Mouse (Mus musculus) heart, embryonic 16.5 days (tissue): ENCODE measurements around the gene Cfap221. TPM values are rescaled to one million over a fixed set of nuclear protein-coding genes. Genes with fewer than 3 reads are reported as not detected.
A peak's percentile ranks its signal among the peaks of the same experiment; 100 is the strongest.

Source experiments
- ATAC-seq: fragments of 200-750 bp; cut with Nextera tagmentation; replicated peaks from 2 replicates; pipeline ENCODE4 v1.8.0; 2017; ENCODE audit warnings: moderate number of reproducible peaks; ENCODE audit not compliant: insufficient read depth, low FRiP score; ENCODE audit errors: extremely low read depth
- H3K27ac ChIP-seq: fragments of 300-500 bp; sonication (generic); 2 replicates; pipeline ENCODE4 v1.5.1; 2014; ENCODE audit warnings: mild to moderate bottlenecking, low read length, control low read depth, moderate library complexity
- H3K27me3 ChIP-seq: fragments of 300-500 bp; sonication (generic); 2 replicates; pipeline ENCODE4 v1.6.1; 2014; ENCODE audit warnings: low read length, mixed read lengths; ENCODE audit not compliant: control insufficient read depth, insufficient read depth
- H3K36me3 ChIP-seq: fragments of 300-500 bp; sonication (generic); 2 replicates; pipeline ENCODE4 v1.6.1; 2014; ENCODE audit not compliant: control insufficient read depth, insufficient read depth
- H3K4me1 ChIP-seq: fragments of 300-500 bp; sonication (generic); 2 replicates; pipeline ENCODE4 v1.6.1; 2014; ENCODE audit warnings: low read length, mixed read lengths; ENCODE audit not compliant: control insufficient read depth, insufficient read depth
- H3K4me2 ChIP-seq: fragments of 300-500 bp; sonication (generic); 2 replicates; pipeline ENCODE4 v1.6.1; 2014; ENCODE audit warnings: low read depth, mild to moderate bottlenecking, control low read depth, low read length
- H3K4me3 ChIP-seq: fragments of 300-500 bp; sonication (generic); 2 replicates; pipeline ENCODE4 v1.5.1; 2014; ENCODE audit warnings: mild to moderate bottlenecking, control low read depth, low read length
- H3K9ac ChIP-seq: fragments of 300-500 bp; sonication (generic); 2 replicates; pipeline ENCODE4 v1.6.1; 2014; ENCODE audit warnings: low read length, control low read depth
- H3K9me3 ChIP-seq: fragments of 300-500 bp; sonication (generic); replicated peaks from 2 replicates; pipeline ENCODE4 v1.6.1; 2016; ENCODE audit warnings: low read length; ENCODE audit not compliant: control insufficient read depth
- WGBS: fragments of 180-500 bp; shearing (Covaris S2); extraction: QIAGEN DNeasy Blood & Tissue Kit; methylation state at CpG from one replicate; pipeline ENCODE4 v1.1.7; 2014; 5-methylcytosine and 5-hydroxymethylcytosine counted together
- polyA plus RNA-seq: library from polyadenylated mRNA; unstranded; fragments of >200 nt; fragmentation: Nextera tagmentation; extraction: Ambion mirVana; gene quantifications from 2 replicates; pipeline ENCODE4 v1.2.1, GENCODE M21; 2015

Cfap221 gene
- polyA plus RNA-seq: 0.16 and 0.25 TPM in 2 replicates

GRCm38 (mm10) chr1:119996798-119997581 lies at the start of gene Cfap221:
Gene Cfap221, minus strand, starts transcription at chr1:119997234.
- Histone ChIP-seq H3K36me3 (no peaks in the 10 kb centered on the region), H3K4me2 (peak within 1 kb of the TSS; percentile 78), H3K4me1 (no peaks in the 10 kb centered on the region), H3K27me3 (no peaks in the 10 kb centered on the region), H3K27ac (no peak within 1 kb of the TSS), H3K9me3 (no peaks in the 10 kb centered on the region), H3K4me3 (peak within 1 kb of the TSS; percentile 64), H3K9ac (peak within 1 kb of the TSS; percentile 58)
- WGBS: 5% methylated on average over 30 of the region's 30 CpGs
- ATAC-seq: peak; percentile 83

GRCm38 (mm10) chr1:120044584-120044983 lies 47.5 kb upstream of the Cfap221 start:
- H3K27ac ChIP-seq: no peak overlapping the region
- H3K9ac ChIP-seq: no peak overlapping the region
- no peaks in the 10 kb centered on the region for H3K27me3 ChIP-seq
- ATAC-seq: no peak; the same call in 1 of the 2 replicates
- H3K4me1 ChIP-seq: no peaks in the 10 kb centered on the region
- H3K9me3 ChIP-seq: no peaks in the 10 kb centered on the region
- 75% methylated on average over 16 of the region's 16 CpGs for WGBS
- H3K4me3 ChIP-seq: no peak overlapping the region
- no peak overlapping the region for H3K4me2 ChIP-seq
- H3K36me3 ChIP-seq: no peaks in the 10 kb centered on the region

GRCm38 (mm10) chr1:120042421-120042820 lies 45.4 kb upstream of the Cfap221 start:
- H3K4me1 ChIP-seq: no peaks in the 10 kb centered on the region
- no peak overlapping the region for H3K27ac ChIP-seq
- no peaks in the 10 kb centered on the region for H3K27me3 ChIP-seq
- H3K4me3 ChIP-seq: no peak overlapping the region
- no peaks in the 10 kb centered on the region for H3K9me3 ChIP-seq
- ATAC-seq: no peak
- no peak overlapping the region for H3K9ac ChIP-seq
- no peaks in the 10 kb centered on the region for H3K36me3 ChIP-seq
- 72% methylated on average over 8 of the region's 8 CpGs for WGBS
- H3K4me2 ChIP-seq: no peak overlapping the region

GRCm38 (mm10) chr1:120038594-120038993 lies 41.6 kb upstream of the Cfap221 start:
- Histone ChIP-seq H3K9me3 (no peaks in the 10 kb centered on the region), H3K4me1 (peaks cover 3% of the 10 kb centered on the region), H3K27ac (no peak overlapping the region), H3K9ac (no peak overlapping the region), H3K4me3 (no peak overlapping the region), H3K36me3 (no peaks in the 10 kb centered on the region), H3K27me3 (no peaks in the 10 kb centered on the region), H3K4me2 (no peak overlapping the region)
- no peak for ATAC-seq
- WGBS: 64% methylated on average over 9 of the region's 9 CpGs

- Histone ChIP-seq H3K27ac (peak overlapping the region; percentile 14; the same call in 1 of the 2 replicates), H3K4me2 (no peak overlapping the region), H3K36me3 (no peaks in the 10 kb centered on the region), H3K27me3 (no peaks in the 10 kb centered on the region), H3K4me3 (no peak overlapping the region), H3K9me3 (no peaks in the 10 kb centered on the region), H3K4me1 (peaks cover 3% of the 10 kb centered on the region), H3K9ac (no peak overlapping the region)
- peak; percentile 54 for ATAC-seq
- WGBS: 55% methylated on average over 9 of the region's 9 CpGs
Measured at GRCm38 (mm10) chr1:120037021-120037683, 40.1 kb upstream of the Cfap221 start.

GRCm38 (mm10) chr1:120035456-120036034 lies 38.5 kb upstream of the Cfap221 start:
- H3K4me1 ChIP-seq: peaks cover 3% of the 10 kb centered on the region
- no peak overlapping the region for H3K9ac ChIP-seq
- H3K4me3 ChIP-seq: no peak overlapping the region
- H3K27me3 ChIP-seq: no peaks in the 10 kb centered on the region
- no peak overlapping the region for H3K4me2 ChIP-seq
- H3K36me3 ChIP-seq: no peaks in the 10 kb centered on the region
- no peak overlapping the region for H3K27ac ChIP-seq
- 84% methylated on average over 7 of the region's 7 CpGs for WGBS
- H3K9me3 ChIP-seq: no peaks in the 10 kb centered on the region
- ATAC-seq: no peak

GRCm38 (mm10) chr1:120034793-120035192 lies 37.8 kb upstream of the Cfap221 start:
- H3K4me3 ChIP-seq: no peak overlapping the region
- WGBS: 48% methylated on average over 1 of the region's 1 CpGs
- H3K36me3 ChIP-seq: no peaks in the 10 kb centered on the region
- peaks cover 3% of the 10 kb centered on the region for H3K4me1 ChIP-seq
- H3K9ac ChIP-seq: no peak overlapping the region
- H3K27me3 ChIP-seq: no peaks in the 10 kb centered on the region
- H3K27ac ChIP-seq: no peak overlapping the region
- ATAC-seq: no peak
- no peaks in the 10 kb centered on the region for H3K9me3 ChIP-seq
- no peak overlapping the region for H3K4me2 ChIP-seq

GRCm38 (mm10) chr1:120033469-120033854 lies 36.4 kb upstream of the Cfap221 start:
- no peak overlapping the region for H3K27ac ChIP-seq
- no peak overlapping the region for H3K4me2 ChIP-seq
- peaks cover 3% of the 10 kb centered on the region for H3K4me1 ChIP-seq
- no peaks in the 10 kb centered on the region for H3K9me3 ChIP-seq
- ATAC-seq: no peak
- 63% methylated on average over 2 of the region's 2 CpGs for WGBS
- H3K4me3 ChIP-seq: no peak overlapping the region
- no peak overlapping the region for H3K9ac ChIP-seq
- no peaks in the 10 kb centered on the region for H3K36me3 ChIP-seq
- H3K27me3 ChIP-seq: no peaks in the 10 kb centered on the region
